Mouse (Mus musculus) mouse trophoblast stem cell (cell line): ENCODE measurements around the gene Fam241a.

Experiments
- in situ Hi-C, 2 experiments: fragments of 300-500 bp; cut with MseI, MboI; formaldehyde crosslinking; loops; 2 replicates in 1 of 2; 3 replicates in 1 of 2; pipeline ENCODE4 v1.15.1; 2025

Fam241a gene

DNA sequence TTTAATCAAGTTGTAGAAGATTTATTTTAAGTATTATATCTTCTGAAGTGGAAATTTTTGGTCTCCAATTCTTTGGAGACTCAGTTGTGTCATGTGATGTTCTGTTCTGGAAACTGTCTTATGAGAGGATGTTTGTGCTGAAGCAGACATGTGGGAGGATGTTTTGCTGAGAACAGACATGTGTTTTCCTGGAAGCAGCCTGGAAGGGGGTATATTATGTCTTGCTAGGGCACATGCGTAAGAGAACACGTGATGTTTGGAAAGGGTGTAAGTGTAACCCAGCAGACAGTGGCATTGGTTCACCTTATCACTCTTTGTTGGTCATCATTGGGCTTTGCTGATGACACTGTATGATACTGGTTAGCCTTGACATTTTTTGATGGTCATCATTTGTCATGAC, 20.6 kb downstream of the Fam241a start:
- in situ Hi-C loops = no loop called here

- in situ Hi-C loops = no loop called here
Measured at GRCm38 (mm10) chr3:127875059-127875458, 21.1 kb downstream of the Fam241a start.

DNA sequence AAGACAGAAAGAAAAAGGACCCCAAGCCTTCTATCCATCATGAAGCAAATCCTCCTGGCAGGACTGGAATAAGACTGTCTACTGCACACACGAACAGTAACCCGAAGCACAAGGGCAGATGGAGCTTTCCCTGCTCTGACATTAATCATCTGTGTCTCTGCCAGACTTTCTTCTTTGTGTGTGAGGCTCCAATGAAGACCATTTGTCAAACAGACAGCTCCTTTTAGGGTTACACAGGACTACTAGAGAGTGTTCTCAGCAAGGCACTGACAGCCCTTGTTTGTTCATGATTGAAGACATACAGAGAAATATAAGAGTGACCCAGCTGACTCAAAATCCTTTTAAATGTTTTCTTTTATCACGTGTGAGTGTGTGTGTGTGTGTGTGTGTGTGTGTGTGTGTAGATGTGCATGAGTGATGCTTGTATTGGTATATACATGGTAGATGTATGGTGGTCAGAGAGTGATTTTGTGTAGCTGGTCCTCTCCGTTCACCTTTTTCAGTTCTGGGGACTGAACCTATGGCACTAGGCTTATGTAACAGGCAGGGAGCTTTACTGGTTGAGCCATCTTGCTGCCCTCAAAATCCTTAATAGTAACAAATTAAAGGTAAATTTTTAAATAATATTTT, 21.8 kb downstream of the Fam241a start:
- in situ Hi-C loops = no loop called here

GRCm38 (mm10) chr3:127871575-127871974, 24.5 kb downstream of the Fam241a start:
- in situ Hi-C loops = no loop called here

DNA sequence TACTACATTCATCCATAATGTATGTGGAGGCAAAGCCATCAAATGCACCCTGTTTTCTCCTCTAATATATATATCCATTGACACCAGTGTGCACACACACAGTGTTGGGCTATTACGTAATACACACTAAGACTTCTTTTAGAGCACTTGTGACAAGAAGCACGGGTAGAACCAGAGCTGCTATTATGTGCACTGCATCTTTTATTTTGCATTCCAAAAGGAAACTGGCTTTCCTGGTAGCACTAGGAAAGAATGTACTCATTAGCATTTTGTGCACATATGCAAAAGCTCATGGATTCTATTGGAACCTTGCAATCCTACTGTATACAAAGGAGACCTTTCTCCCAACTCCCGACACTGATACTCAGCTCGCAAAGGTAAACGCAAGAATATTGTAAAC, 27.2 kb downstream of the Fam241a start:
- in situ Hi-C loops = no loop called here

GRCm38 (mm10) chr3:127868046-127868758, 27.9 kb downstream of the Fam241a start:
- in situ Hi-C loops = no loop called here

DNA sequence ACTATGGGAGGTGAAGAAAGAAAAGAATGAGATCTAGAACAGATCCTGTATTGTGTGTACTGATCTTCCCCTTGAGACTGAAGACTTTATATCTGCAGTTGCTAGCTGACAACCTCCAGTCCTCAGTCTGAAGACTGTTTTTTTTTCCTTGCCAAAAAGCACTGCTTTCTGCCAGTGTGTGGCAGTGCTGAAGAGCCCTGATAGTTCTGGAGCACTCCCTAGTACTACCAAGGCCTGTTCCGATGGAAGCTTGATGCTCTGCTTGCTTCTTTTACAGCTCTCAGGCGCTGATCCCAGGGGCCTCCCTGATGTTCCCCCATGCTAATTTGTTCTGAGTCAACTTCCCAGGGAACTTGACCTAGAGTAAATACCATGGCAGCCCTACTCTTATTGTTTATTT, 31.9 kb downstream of the Fam241a start:
- in situ Hi-C loops = no loop called here

DNA sequence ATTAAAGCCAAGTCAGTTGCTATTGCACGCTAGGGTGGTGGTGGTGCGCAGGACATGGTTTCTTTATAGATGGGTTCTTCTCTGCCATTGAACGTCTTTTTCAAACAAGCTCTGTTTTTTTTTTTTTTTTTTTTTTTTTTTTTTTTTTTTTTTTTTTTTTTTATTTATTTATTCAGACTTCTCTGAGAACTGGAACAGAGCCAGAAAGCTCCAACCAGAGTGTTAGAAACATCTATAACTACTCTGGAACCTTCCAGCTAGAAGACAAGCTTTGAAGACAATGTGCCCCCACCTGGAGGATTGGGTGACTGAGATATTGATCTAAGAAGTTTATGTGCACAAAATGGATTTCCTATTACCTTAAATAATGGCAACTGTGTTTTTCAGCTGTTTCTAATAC, 32.6 kb downstream of the Fam241a start:
- in situ Hi-C loops = no loop called here

DNA sequence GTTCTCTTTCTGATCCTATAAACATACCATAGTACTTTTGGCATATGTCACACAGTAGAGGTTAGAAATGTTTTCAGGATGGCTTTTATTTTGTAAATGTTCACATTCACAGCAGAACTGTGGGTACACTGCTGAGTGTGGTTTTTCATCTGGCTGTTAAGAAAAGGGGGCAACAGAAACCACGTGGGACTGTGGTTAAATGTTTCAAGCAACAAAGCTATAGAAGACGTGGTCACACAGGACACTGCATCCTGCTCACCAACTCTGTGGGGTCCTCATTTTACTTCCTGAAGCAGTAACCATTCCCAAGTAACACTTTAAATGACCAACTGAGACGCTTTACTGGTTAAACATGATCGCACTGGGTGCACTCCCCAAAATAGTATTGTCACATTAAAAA, 33.6 kb downstream of the Fam241a start:
- in situ Hi-C loops = no loop called here

DNA sequence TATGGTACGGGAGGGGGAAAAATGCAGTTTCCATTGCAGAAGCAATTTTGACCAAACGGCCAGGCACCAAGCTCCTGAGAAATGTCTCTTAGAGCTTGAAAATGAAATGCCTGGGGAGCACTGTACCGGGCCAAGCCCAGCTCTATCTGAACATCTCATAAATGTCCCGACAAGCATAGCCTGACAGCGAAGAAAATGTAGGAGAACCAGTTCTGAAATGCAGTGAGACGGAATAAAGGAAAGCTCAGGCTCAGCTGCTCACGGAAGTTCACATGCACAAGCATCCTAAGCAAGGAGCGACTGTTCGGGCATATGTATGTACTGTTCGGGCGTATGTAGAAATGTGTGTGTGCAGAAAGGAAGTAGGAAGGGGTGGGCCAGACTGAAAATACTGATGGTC, 34.8 kb downstream of the Fam241a start:
- in situ Hi-C loops = no loop called here

- in situ Hi-C loops = loop anchor here (5.0 kb wide), 2 partner anchors 89 to 94 kb away; no protein-coding TSS in a partner anchor
Measured at GRCm38 (mm10) chr3:127853431-127854206, 42.5 kb downstream of the Fam241a start.

- in situ Hi-C loops = loop anchor here (5.0 kb wide), 2 partner anchors 90 to 95 kb away; no protein-coding TSS in a partner anchor
Measured at GRCm38 (mm10) chr3:127852722-127853121, 43.4 kb downstream of the Fam241a start.

- in situ Hi-C loops = loop anchor here (5.0 kb wide), 2 partner anchors 91 to 96 kb away; no protein-coding TSS in a partner anchor
Measured at GRCm38 (mm10) chr3:127850776-127851646, 45.1 kb downstream of the Fam241a start.

- in situ Hi-C loops = loop anchor here (5.0 kb wide), 2 partner anchors 92 to 97 kb away; no protein-coding TSS in a partner anchor
Measured at GRCm38 (mm10) chr3:127849922-127850321, 46.2 kb downstream of the Fam241a start.

GRCm38 (mm10) chr3:127848088-127848808, 47.9 kb downstream of the Fam241a start:
- in situ Hi-C loops = no loop called here

DNA sequence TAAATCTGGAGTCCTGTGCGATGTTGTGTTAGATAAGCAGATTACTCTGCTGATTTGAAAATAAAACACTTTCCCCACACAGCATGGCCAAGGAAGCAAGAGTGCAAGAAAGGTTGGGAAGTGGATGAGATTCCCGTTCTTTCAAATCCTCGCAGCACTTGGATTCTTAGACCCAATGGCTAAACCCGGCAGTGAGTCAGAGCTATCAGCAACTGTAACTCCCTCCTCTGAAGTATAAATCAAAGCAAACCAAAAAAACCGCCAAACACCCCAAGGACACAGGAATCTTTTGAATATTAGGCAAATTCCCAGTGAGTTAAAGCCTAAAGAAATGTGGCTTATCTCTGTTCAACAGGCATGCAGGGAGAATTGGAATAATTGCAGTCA, 52.2 kb downstream of the Fam241a start:
- in situ Hi-C loops = no loop called here

- in situ Hi-C loops = no loop called here
Measured at GRCm38 (mm10) chr3:127843324-127843940, 52.7 kb downstream of the Fam241a start.

GRCm38 (mm10) chr3:127841926-127842325, 54.2 kb downstream of the Fam241a start:
- in situ Hi-C loops = no loop called here

- in situ Hi-C loops = no loop called here
Measured at GRCm38 (mm10) chr3:127837972-127838644, 58.0 kb downstream of the Fam241a start.
